Mouse (Mus musculus) cerebral cortex, adult 2 months (tissue): ENCODE data around the gene Hoxb6.

ENCODE experiments used
- WGBS: fragments of 180-500 bp; shearing (Covaris S2); methylation state at CpG from one replicate; pipeline ENCODE4 v1.1.7; 2018; 5-methylcytosine and 5-hydroxymethylcytosine counted together

Gene Hoxb6

DNA sequence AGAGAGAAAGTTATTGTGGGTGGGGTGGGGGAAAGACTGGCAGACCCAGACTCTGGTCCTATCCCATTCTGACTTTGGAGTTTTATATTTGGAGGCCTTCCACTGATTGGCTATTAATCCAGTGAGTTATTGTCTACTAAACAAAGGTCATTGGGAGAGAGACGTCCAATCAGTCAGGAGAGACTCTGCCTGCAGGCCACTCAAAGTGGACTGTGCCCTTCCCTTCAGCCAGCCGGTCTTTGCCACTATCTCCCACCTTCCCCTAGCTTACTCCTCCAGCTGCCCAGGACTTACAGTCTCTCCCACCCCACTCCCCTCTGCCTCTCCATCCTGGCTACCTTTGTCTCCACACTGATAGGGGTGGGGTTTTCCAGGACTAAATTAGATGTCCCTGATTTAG, 44.3 kb downstream of the Hoxb6 start:
- WGBS: 12% methylated on average over 2 of the region's 2 CpGs

DNA sequence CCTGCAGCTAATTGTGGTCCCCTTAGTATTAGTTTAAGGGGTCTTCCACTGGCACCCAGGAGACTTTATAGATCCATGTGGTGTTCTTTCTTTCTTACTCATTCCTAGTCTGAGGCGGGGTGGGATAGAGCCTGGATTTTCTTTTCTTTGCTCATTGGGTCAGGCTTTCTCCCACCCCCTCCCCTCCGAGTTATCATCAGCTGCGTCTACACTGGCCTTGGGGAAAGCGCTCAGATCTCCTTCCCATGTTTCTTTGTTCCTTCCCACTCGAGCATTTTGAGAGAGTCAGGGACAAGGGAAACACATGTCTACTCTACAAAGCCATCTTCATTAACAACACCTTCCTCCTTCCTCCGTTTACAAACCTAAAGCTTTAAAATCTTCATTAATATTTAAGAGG, 44.8 kb downstream of the Hoxb6 start:
- 8% methylated on average over 6 of the region's 6 CpGs for WGBS

DNA sequence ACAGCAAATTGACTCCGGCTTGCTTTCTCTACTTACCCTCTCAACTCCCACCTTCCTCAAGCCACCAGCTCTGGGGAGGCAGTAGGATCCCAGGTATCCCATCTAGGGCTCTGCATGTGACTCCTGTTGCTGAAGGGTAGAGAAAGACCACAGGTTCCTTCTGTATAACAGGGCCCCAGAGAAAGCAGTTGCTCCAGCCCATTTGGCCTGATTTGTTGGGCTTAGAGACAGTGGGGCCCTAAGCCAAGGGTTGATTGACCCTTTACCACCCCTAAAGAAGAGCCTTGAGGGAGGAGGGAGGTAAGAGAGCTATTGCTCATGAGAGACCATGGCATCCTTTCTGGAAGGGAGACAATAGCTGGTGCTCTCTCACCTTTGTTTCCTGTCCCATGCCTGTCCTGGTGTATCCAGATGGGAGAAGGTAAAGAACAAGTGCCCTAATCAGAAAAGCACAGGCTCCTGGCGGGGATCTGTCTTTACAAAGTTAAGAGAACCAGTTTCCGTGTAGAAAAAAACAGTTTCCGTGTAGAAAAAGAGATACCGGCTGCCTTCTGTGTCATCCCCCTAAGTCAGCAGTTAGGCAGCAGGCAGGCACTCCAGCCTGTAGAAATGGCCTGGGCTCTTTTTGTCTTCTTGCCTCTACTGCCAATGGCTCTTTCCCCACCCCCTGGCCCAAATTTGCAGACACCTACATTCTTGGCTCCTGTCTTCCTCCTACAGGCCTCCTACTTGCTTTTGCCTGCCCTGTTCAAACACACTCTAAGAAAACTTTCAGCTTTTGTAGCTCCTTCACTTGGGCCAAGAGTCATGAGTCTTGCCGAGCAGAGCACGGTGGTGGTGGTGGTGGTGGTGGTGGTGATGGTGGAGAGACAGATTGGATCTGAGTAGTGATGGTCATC, 46.9 kb downstream of the Hoxb6 start:
- WGBS: 14% methylated on average over 7 of the region's 7 CpGs

DNA sequence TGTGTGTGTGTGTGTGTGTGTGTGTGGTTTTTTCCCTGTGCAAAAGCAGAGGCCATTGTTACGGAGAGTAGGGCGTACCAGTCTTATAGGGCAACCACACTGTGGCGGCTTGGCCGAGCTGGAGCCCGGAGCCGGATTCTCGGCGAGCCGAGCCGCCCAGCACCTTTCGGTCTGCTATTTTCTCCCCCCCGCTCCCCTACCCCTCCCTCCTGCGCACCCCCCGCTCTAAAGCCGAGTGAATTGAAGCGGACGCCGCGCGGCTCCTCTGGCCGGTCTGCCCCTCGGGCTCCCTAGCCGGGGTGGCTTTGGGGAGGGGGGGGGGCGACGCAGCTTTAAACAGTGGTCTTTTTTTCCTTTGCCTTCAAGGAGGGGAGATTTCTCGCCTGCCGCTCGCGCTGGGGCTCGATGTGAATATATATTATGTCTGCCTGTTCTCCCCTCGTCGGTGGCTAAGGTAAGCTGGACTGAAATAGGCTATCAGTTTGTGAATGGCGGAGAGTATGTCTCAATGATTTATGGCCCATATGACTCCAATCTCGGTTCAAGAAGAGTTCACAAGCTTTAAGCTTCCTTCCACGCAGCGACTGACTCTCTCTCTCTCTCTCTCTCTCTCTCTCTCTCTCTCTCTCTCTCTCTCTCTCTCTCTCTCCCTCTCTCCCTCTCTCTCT, 48.6 kb downstream of the Hoxb6 start:
- 3% methylated on average over 33 of the region's 36 CpGs for WGBS

DNA sequence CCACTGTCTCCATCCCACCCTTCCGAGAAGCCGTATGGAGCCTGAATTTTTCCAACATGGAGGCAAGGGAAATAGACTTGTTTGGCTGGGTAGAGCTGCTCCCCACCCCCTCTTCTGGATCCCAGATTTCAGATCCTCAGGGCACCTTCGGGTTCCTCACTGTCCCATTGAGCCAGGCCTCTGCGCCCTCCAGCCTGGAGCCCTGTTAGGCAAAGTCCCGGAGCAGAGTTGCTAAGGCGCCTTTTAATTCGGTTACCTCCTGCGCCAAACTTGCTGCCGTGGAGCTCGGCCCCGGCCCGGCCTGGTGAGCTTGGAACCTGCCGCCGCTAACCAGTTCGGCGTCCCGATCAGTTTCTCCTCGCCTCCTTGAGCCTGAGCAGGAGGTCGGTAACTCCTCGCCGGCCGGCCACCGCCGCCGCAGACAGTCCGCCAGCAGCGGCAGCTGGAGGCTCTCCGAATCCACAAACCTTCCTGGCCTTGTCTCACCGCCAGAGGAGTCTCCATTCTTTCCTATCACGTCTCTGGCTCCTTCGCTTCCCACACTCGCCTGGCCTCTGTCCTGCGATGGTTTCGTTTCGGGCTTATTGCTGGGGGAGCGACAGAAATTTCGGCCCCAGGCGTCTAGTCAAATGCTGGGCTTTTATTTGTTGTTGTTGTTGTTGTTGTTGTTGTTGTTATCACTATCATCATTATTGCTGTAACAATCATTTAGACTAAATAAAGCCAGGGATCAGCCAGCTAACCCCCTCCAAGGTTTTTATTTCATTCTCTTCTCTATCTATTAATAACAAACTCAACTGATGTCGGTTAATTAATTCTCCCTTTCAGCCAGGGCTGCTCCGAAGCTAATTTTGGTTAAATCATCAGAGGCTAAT, 49.7 kb downstream of the Hoxb6 start:
- 4% methylated on average over 40 of the region's 40 CpGs for WGBS

DNA sequence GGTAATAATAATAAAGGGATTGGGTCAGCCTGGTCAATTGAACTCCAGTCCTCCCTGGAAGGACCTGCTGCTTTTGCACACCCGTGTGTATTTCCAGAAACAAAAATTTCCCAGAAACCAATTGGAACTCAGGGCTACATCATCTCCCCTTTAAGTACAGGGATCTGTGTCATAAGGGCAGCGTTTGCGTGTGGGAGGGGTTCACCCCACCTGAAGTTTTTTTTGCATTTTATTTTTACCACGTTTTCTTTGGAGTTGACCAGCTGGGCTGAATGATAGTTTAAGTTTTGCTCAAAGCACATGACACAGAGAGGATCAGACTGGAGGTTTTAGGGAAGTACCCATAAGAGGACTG, 50.3 kb downstream of the Hoxb6 start:
- WGBS: under 1% methylated on average over 4 of the region's 4 CpGs

DNA sequence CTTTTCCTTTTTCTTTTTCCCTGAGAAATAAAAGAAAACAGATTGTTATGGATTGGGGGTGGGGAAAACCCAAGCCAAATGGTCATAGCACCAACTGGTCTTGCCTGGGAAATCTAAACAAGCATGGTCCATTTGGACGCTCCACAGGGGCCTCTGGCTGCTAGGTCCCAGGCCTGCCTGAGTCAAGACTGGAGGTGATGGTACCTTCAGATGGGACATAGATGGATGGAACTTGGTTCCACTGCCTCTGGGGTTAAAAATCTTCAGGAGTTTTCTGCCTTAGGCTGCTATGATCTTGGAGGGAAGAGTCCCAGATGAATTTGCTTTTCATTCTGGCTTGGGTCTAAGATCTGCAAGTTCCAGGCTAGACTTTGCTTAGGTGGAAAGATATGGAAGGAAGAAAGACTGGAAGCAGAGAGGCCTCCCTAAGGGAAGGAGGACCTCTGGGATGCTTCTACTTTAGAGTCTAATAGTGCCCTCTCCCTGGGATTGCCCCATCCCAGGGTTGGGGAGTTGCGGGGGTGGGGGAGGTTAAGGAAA, 51.0 kb downstream of the Hoxb6 start:
- WGBS: 7% methylated on average over 2 of the region's 2 CpGs

DNA sequence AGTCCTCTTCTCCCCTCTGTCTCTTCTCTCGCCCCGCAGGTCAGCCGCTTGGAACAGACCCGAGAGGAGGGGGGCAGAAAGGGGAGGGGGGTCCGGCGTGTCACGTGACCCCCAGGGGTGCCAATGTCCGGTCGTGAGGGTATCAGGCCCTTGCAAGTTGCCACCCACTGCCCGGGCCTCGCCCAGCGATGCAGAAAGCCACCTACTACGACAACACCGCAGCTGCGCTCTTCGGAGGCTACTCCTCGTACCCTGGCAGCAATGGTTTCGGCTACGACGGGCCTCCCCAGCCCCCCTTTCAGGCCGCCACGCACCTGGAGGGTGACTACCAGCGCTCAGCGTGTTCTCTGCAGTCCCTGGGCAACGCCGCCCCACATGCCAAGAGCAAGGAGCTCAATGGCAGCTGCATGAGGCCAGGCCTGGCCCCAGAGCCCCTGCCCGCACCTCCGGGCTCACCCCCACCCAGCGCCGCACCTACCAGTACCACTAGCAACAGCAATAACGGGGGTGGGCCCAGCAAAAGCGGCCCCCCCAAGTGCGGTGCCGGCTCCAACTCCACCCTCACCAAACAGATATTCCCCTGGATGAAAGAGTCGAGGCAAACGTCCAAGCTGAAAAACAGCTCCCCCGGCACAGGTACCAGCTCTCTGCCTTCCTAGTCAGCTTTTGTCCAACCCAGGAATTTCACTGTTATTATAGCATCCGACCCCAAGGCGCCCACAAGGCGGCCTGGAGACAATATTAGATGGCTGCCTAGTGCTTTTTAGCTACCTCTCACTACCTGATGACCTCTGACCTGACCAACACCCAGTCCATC, 52.0 kb downstream of the Hoxb6 start:
- 4% methylated on average over 40 of the region's 40 CpGs for WGBS

DNA sequence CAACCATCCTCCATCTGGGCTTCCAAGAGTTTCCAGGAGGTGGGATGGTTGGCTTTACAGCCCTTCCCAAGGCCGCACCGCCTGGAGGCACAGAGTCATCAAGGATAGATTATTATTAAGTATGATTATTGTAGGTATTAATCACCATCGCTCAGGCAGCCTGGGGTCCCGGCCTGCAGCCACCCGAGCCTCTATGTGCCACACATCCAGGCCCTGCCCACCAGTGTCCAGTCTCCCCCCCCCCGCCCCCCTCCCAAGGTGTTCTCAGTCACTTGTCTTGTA, 52.5 kb downstream of the Hoxb6 start:
- WGBS: 7% methylated on average over 6 of the region's 6 CpGs

DNA sequence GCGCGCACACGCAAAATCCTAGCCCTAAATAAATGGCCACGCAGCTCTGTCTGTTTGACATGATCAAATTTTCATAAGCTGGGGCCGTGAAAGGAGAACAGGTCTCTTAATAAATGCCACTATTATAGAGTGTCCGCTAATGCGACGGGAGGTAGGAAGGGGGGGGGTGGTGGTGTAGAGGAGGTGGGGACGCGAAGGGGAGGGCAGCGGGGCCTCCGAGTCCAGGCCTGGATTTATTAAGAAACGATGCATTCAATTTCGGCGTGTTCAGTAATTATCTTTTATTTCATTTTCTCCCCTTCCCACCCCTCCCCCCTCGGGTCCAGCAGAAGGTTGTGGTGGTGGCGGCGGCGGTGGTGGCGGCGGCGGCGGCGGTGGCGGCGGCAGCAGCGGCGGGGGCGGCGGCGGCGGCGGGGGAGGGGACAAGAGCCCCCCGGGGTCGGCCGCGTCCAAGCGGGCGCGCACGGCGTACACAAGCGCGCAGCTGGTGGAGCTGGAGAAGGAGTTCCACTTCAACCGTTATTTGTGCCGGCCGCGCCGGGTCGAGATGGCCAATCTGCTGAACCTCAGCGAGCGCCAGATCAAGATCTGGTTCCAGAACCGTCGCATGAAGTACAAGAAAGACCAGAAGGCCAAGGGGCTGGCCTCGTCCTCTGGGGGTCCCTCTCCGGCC, 53.1 kb downstream of the Hoxb6 start:
- 2% methylated on average over 43 of the region's 56 CpGs for WGBS

DNA sequence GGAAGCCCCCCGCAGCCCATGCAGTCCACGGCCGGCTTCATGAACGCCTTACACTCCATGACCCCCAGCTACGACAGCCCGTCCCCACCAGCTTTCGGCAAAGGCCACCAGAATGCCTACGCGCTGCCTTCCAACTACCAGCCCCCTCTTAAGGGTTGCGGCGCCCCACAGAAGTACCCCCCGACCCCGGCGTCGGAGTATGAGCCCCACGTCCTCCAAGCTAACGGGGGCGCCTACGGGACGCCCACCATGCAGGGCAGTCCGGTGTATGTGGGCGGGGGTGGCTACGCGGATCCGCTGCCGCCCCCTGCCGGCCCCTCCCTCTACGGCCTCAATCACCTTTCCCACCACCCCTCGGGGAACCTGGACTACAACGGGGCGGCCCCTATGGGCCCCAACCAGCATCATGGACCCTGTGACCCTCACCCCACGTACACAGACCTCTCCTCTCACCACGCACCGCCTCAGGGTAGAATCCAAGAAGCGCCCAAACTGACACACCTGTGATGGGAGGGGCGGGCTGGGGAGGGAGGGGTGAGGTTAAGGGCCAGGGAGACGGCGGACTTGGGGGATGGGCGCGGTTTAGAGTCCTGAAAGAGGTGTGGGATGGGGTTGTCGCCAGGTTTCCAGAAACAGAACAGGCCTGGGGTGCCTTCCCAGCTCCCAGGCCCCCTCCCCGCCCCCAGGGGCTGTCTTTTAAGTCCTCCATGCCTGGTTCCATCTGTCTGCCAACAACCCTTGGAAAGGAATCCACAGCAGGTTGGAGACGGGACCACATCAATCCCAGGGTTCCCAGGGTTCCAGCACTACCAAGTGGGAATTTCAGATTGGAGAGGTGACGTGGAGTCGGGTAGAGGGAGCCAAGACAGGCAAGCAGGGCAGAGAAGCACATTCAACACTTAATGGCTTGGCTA, 53.9 kb downstream of the Hoxb6 start:
- 2% methylated on average over 45 of the region's 45 CpGs for WGBS

DNA sequence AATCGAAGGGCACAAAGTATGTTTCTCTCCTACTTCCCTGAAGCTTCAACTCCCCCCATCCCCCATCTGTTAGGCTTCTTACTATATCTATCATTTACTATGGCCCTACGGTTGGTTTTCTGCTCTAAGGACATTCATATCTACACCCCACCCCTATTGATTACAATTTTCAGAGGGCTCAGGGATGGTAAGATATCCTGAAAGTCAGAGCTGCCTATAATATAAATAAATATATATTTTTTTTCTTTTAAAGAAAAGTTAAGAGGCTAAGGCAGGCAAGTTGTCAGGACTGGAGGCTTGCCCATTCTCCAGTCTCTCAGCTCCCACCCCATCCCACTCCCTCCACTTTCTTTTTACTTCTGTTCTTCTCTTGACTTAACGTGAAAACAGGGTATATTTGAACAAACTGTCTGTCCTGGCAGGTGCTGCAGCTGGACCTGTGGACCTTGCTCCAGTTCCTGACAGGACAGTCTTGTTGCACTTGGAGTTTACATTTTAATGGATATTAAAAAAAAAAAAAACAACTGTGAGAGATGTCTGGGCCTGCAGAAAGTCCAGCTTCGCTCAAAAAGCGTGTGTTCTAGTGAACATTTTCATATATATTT, 54.7 kb downstream of the Hoxb6 start:
- WGBS: 15% methylated on average over 5 of the region's 5 CpGs

DNA sequence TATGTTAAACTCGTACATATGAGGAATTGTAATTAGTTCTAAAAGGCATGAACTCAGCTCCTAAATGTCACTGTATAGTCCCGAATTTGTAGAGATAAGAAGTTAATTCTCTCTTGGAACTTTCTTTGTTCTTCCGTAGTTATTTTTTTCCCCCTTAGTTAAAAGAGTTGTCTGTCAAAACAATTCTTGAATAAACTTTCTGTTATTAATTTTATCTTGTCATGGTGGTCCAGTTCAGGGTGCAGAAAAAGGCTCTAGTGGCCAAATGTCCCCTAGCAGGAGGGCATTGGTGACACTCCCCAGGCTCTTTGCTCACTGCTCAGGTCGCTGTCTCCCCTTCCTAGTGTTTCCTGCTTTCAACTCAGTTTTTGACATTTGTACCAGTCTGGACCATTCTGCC, 55.4 kb downstream of the Hoxb6 start:
- WGBS: 8% methylated on average over 4 of the region's 4 CpGs

DNA sequence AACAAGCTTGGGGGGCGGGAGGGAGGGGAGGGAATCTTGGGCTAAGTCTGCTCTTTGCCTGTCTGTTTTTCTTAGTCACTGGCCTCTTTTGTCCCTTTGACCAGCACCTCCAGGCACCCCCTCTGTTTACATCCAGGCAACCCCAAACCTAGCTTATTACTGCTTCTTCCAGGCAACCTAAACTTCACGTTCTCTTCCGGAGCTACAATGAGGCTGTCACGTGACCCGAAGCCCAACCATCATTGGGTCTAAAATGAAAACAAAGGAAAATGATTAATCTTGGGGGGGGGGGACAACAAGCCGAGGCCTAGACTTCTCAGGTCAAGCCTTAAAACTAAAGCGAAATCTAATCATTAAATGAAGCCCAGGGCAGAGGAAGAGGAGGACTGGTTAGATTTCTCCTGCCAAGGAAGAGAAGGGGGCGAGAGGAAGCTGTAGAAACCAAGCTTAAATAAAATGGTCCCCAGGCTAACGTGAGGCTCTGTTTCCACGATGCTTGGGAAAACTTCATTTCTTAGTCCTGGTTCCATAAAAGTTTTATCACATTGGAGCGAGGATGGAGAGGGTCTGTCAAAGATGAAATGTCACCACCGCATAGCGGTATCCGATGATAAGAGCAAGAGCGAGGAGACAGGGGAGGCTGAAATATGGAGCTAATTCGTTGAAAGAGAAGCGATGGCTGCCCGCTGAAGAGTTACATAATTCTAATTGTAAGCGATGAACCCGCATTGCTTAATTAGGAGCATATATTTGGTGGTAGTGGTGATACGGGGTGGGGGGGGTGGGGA, 56.1 kb downstream of the Hoxb6 start:
- 9% methylated on average over 21 of the region's 21 CpGs for WGBS

DNA sequence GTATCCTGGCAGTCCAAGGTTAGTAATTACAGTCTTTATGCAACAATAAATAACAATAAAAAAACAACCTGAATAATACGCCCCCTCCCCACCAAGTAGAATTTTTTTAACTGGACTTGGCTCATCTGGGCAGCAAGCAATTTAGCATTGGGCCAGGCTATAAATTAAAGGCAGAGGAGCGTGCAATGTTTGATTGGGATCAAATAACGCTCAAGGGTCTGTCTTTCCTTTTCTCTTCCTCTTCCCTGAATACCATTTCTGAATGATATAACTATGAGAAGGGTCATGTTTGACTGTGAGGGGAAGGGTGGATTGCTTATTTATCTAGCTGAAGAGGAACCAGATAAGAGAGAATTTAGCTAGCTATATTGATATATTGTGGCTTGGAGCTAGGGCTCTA, 56.7 kb downstream of the Hoxb6 start:
- 22% methylated on average over 3 of the region's 3 CpGs for WGBS

DNA sequence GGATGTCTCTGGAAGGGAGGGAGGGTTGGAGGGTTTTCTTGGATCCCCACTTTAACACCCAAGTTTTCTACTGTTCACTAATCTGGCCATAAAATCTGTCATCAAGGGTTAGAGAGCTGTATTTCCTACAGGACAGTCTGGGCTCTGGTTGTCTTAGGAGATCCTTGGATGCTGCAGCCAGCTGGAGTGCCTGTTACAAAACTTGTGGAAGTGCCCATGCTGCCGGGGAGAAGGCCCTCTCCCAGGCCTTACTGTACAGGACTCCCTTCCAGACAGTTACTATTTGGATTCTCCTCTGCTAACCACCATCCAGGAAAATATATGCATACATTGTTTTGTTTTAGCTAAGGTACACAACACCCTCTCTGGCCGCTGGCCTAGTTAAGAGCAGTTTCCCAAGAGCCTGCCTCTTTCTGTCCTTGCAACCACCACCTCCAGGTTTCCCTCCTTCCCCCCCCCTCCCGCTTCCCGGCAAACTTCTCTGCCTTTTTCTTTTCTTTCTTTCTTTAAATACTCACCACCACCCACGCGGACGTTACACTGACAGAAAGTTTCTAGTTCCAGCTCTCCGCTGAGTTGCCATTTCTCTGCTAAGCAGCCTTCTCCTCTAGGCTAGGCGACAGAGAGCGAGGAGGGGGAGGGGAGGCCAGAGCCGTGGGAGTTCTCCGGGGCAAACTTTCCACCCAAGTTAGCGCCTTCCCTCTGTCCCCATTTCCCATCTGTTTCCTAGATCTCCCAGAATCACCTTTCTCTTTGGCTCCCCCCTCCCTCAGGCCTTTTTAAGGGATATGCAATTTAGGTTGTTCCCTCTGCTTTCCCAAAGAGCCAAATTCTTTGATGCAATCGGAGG, 57.4 kb downstream of the Hoxb6 start:
- WGBS: 27% methylated on average over 14 of the region's 14 CpGs

DNA sequence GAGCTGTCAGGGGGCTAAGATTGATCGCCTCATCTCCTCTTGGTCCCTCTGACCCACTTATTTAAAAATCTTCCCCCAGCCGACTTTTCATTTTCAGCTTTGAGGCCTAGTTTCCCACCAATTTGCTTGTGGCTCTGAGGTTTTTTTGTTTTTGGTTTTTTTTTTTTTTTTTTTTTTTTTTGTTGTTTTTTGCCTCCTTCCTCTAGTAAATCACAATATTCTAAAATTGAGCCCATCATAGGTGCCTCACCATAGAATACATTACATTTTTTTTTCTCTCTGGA, 58.0 kb downstream of the Hoxb6 start, which contains the start of gene Hoxb2:
Gene Hoxb2 (plus strand): TSS at position 185 of the 284 bp plus-strand sequence.
- 39% methylated on average over 2 of the region's 2 CpGs for WGBS

DNA sequence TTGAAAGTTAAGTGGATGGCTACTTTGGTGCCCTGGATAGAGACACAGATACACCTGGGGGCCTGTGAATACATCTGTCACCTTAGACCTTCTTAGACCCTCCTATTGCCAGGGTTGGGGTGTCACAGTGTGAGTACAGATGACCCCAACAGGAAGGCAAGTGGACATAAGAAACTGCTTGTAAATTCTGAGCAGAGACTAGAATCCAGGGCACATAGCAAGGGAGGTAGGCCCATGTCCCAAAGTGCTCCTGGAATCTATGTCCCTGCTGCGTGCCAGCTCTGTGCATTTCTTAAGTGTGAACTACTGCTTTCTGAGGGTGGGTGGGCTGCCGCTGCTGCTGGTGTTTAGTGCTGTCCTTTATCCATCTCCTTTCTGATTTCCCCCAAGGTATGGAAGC, 58.5 kb downstream of the Hoxb6 start:
- 55% methylated on average over 2 of the region's 2 CpGs for WGBS
